Mouse (Mus musculus) C2C12 (cell line): ENCODE data around the gene Orm2. TPM values are rescaled to one million over a fixed set of nuclear protein-coding genes. Genes with fewer than 3 reads are reported as not detected.
"Not testable (repeated sequence)": the region's sequence is repeated elsewhere in the genome, so short reads cannot be mapped to it uniquely, and the experiment has no call there.

Experiments used
- H3K27me3 ChIP-seq: one replicate; pipeline ENCODE4 v1.6.1; 2011; ENCODE audit not compliant: control insufficient read depth, insufficient read depth, insufficient read length
- H3K36me3 ChIP-seq: one replicate; pipeline ENCODE4 v1.6.1; 2011; ENCODE audit not compliant: control insufficient read depth, insufficient read depth
- H3K4me3 ChIP-seq: one replicate; pipeline ENCODE4 v1.5.1; 2011; ENCODE audit warnings: mild to moderate bottlenecking, control low read depth; ENCODE audit not compliant: poor library complexity, insufficient read depth, severe bottlenecking
- H3K79me2 ChIP-seq: one replicate; pipeline ENCODE4 v1.6.1; 2011; ENCODE audit not compliant: control insufficient read depth, insufficient read depth
- H3K79me3 ChIP-seq: one replicate; pipeline ENCODE4 v1.6.1; 2011; ENCODE audit warnings: low read depth, control low read depth
- H3ac ChIP-seq: one replicate; pipeline ENCODE3; 2011; ENCODE audit warnings: low read depth; ENCODE audit not compliant: control insufficient read depth, insufficient read length
- CEBPB ChIP-seq: IDR thresholded peaks from one replicate; pipeline ENCODE4 v1.6.1; 2011; ENCODE audit warnings: low read depth, mild to moderate bottlenecking, control low read depth, moderate library complexity
- CTCF ChIP-seq: IDR thresholded peaks from one replicate; pipeline ENCODE4 v1.5.1; 2011; ENCODE audit not compliant: control insufficient read depth, insufficient read depth, insufficient read length
- FOSL1 ChIP-seq: IDR thresholded peaks from one replicate; pipeline ENCODE4 v1.8.0; 2011; ENCODE audit warnings: mild to moderate bottlenecking, low read length; ENCODE audit not compliant: poor library complexity, insufficient read depth, severe bottlenecking
- MAX ChIP-seq: IDR thresholded peaks from one replicate; pipeline ENCODE4 v1.6.1; 2011; ENCODE audit warnings: mild to moderate bottlenecking, control low read depth
- MYOD1 ChIP-seq: IDR thresholded peaks from one replicate; pipeline ENCODE4 v1.6.1; 2011; ENCODE audit warnings: low read depth; ENCODE audit not compliant: control insufficient read depth, insufficient read length
- MYOG ChIP-seq: IDR thresholded peaks from one replicate; pipeline ENCODE4 v1.6.1; 2011; ENCODE audit not compliant: control insufficient read depth, insufficient read length; ENCODE audit errors: extremely low read depth
- USF1 ChIP-seq: IDR thresholded peaks from one replicate; pipeline ENCODE4 v1.6.1; 2011; ENCODE audit warnings: low read depth, mild to moderate bottlenecking, control low read depth, moderate library complexity
- long read RNA-seq, 2 experiments: library from polyadenylated mRNA; unstranded; transcript quantifications; one replicate each; pipeline ENCODE4 v2.0.0; 2019 to 2020
- polyA plus RNA-seq: library from polyadenylated mRNA; unstranded; fragments of >200 nt; fragmentation: generic; extraction: Trizol; gene quantifications from one replicate; pipeline ENCODE4 v1.2.1, GENCODE M21; 2012; ENCODE audit warnings: missing spikeins

Gene Orm2
- polyA plus RNA-seq = not detected
- long read RNA-seq, experiment 1, partial matches to known transcripts = 0 of 1 reads
- long read RNA-seq, experiment 1, other reads (novel, unspliced or antisense) = 0 of 1 reads
- long read RNA-seq, experiment 2 = 0 reads

GRCm38 (mm10) chr4:63362150-63362549, at the start of gene Orm2:
Gene Orm2 (plus strand): TSS chr4:63362449.
- Histone ChIP-seq H3K4me3 (no peak within 1 kb of the TSS), H3K79me3 (no peaks in the 10 kb centered on the region), H3K79me2 (no peaks in the 10 kb centered on the region), H3K27me3 (no peaks in the 10 kb centered on the region), H3ac (no peak within 1 kb of the TSS), H3K36me3 (no peaks in the 10 kb centered on the region)
- TF ChIP-seq USF1 (no peak), CEBPB (no peak), CTCF (no peak), MAX (no peak), MYOG (no peak), MYOD1 (no peak), FOSL1 (no peak)

- Histone ChIP-seq H3K79me2 (no peaks in the 10 kb centered on the region), H3K27me3 (peaks cover 5% of the 10 kb centered on the region), H3K36me3 (no peaks in the 10 kb centered on the region), H3K4me3 (no peak overlapping the region), H3ac (no peak overlapping the region), H3K79me3 (no peaks in the 10 kb centered on the region)
- TF ChIP-seq CTCF = no peak
- TF ChIP-seq MYOD1 = no peak
- TF ChIP-seq CEBPB = no peak
- no peak for TF ChIP-seq MYOG
- no peak for TF ChIP-seq FOSL1
- no peak for TF ChIP-seq MAX
- TF ChIP-seq USF1 = no peak
Observed at GRCm38 (mm10) chr4:63314063-63314462, 48.2 kb upstream of the Orm2 start.

GRCm38 (mm10) chr4:63316076-63316746, 46.0 kb upstream of the Orm2 start:
- Histone ChIP-seq H3K36me3 (no peaks in the 10 kb centered on the region), H3ac (no peak overlapping the region)

GRCm38 (mm10) chr4:63319566-63319965, 42.7 kb upstream of the Orm2 start:
- H3K79me2 ChIP-seq, H3K36me3 ChIP-seq, H3ac ChIP-seq, H3K79me3 ChIP-seq, H3K4me3 ChIP-seq, H3K27me3 ChIP-seq: not testable (repeated sequence)
- TF ChIP-seq CTCF = peak; percentile 46

More at GRCm38 (mm10) chr4:63316076-63316746, 46.0 kb upstream of the Orm2 start:
- H3K4me3 ChIP-seq = no peak overlapping the region
- H3K27me3 ChIP-seq = peaks cover 5% of the 10 kb centered on the region
- H3K79me2 ChIP-seq = no peaks in the 10 kb centered on the region
- H3K79me3 ChIP-seq = no peaks in the 10 kb centered on the region
- TF ChIP-seq MYOD1 (peak; percentile 90), CEBPB (no peak), USF1 (no peak), FOSL1 (no peak)

GRCm38 (mm10) chr4:63323275-63323815, 38.9 kb upstream of the Orm2 start:
- H3K79me3 ChIP-seq = no peaks in the 10 kb centered on the region
- TF ChIP-seq MYOD1 (peak; percentile 70), MAX (no peak)
- peaks cover 20% of the 10 kb centered on the region for H3K27me3 ChIP-seq
- no peaks in the 10 kb centered on the region for H3K36me3 ChIP-seq
- no peak overlapping the region for H3K4me3 ChIP-seq
- no peaks in the 10 kb centered on the region for H3K79me2 ChIP-seq
- no peak overlapping the region for H3ac ChIP-seq

- TF ChIP-seq FOSL1 (no peak), CTCF (no peak), MYOG (no peak), MAX (no peak), CEBPB (no peak), MYOD1 (no peak), USF1 (no peak)
- Histone ChIP-seq H3ac (no peak overlapping the region), H3K79me3 (no peaks in the 10 kb centered on the region), H3K36me3 (no peaks in the 10 kb centered on the region), H3K79me2 (no peaks in the 10 kb centered on the region), H3K27me3 (peaks cover 34% of the 10 kb centered on the region), H3K4me3 (no peak overlapping the region)
Observed at GRCm38 (mm10) chr4:63333403-63333802, 28.8 kb upstream of the Orm2 start.
